Mouse (Mus musculus): ENCODE data around the gene Plekhn1. TPM values are rescaled to one million over a fixed set of nuclear protein-coding genes. Genes with fewer than 3 reads are reported as not detected.

Plekhn1 gene
- total and polyA plus RNA-seq, 3 experiments, result 11.8 to 20.0 TPM; not detected in 1

DNA sequence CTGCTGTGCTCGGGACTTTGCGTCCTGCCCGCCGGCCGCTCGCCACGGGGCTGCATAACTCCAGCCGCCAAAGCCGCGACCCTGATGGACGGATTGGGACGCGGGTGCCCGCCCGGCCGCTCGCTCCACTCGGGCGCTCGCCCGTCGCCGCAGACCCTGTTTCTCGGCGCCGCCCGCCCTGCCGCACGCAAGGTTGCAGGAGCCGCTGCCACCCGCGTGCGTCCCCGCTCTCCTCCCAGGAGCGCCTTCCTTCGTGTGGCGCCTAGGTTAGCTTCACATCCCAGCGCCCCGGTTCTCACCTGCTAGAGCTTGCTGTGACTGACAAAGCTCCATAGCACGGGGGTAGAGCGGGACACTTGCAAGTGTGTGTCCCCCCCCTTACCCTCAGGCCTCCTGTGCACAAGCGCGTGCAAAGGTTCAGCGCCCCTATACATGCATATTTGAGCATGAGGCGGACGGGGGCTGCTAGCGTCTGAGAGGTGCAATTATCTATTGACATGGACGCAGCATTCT is at the start of gene Plekhn1 (continued):
- TF ChIP-seq GATA1 (IDR thresholded peaks at IDR 0.05; ENCODE audit: low read depth, low read length) (no peak), KAT2A (conservative IDR thresholded peaks at IDR 0.05; ENCODE audit: low read depth, low read length) (no peak), E2F4 (IDR thresholded peaks at IDR 0.05; ENCODE audit: borderline replicate concordance, low read depth, low read length) (no peak)

DNA sequence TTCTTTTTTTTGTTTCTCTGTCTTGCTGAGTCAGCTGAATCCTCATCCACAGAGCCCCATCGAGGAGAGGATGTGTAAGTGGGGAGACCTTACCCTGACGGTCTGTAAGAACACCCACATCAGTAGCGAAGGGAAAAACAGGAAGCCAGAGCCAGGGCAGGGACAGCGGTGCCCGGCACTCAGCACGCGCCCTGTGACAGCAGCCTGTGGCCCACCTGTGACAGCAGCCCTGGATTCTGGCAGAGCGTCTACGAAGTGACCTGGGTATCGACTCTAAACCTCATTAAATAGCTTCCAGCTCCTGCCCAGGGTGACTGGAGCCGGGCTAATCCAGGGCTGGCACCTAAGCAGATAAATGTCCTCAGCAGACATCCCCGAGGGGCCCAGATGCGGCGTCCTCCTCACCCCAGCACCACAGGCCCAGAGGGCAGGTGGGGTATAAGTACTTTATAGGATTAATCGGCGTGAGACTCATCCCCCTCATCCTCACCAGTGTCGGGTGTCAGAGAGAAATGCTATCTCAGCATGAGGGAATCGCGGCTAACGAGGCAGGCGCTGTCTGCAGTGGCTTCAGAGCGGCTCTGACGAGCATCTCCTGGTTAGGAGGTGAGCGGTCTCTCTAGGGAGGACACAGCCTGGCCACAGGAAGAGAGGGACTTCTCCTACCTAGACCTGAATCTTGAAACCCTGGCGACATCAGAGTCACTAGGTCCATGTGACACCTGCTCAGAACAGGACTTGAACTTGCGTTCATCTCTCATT is 20.6 kb upstream of the Plekhn1 start, which contains the start of gene Samd11:
TSS of gene Samd11 (minus strand) at position 580 of the 762 bp plus-strand sequence.
- Histone ChIP-seq H3K27me3 (ENCODE audit: control insufficient read depth in 1 of 2, insufficient read depth in 2 of 2, low read length in 2 of 2) (no peaks in the 10 kb centered on the region), H3K27ac (ENCODE audit: control insufficient read depth, low read depth, low read length) (peak within 1 kb of the TSS; percentile 71; the same call in 1 of the 2 replicates), H3K36me3 (ENCODE audit: control insufficient read depth in 1 of 2, insufficient read depth in 2 of 2, low read length in 2 of 2) (peaks cover 0 to 4% of the 10 kb centered on the region in 2 experiments; a peak in 1 of 4 replicates), H3K4me1 (ENCODE audit: control insufficient read depth in 1 of 2, insufficient read depth in 2 of 2, low read length in 2 of 2) (peaks cover 3 to 18% of the 10 kb centered on the region in 2 experiments; a peak in 3 of 4 replicates), H3K4me3 (ENCODE audit: control insufficient read depth in 1 of 2, insufficient read depth in 1 of 2, low read depth in 2 of 2, low read length in 2 of 2) (peak within 1 kb of the TSS; percentile 31 to 33; a peak in 3 of 4 replicates), H3K9me3 (replicated peaks; ENCODE audit: insufficient read depth, low read length) (no peaks in the 10 kb centered on the region), H3K79me2 (ENCODE audit: control insufficient read depth, insufficient read depth, low read length, poor library complexity) (no peaks in the 10 kb centered on the region), H3K9ac (ENCODE audit: control insufficient read depth, low read depth, low read length, poor library complexity, severe bottlenecking) (peak within 1 kb of the TSS; percentile 62)
- TF ChIP-seq ZMIZ1 (IDR thresholded peaks at IDR 0.05; ENCODE audit: low read depth, low read length) (no peak), USF1 (IDR thresholded peaks at IDR 0.05; ENCODE audit: low read depth, low read length) (no peak), SIN3A (IDR thresholded peaks at IDR 0.05; ENCODE audit: low read length) (0 out of 2 replicates have a peak, but pooled peaks have one; percentile 5), RCOR1 (IDR thresholded peaks at IDR 0.05; ENCODE audit: low read depth, low read length) (no peak), POLR2AphosphoS5 (IDR thresholded peaks at IDR 0.05; ENCODE audit: borderline replicate concordance, low read depth, low read length) (no peak), MAX (IDR thresholded peaks at IDR 0.05; ENCODE audit: low read length) (no peak), ZKSCAN1 (IDR thresholded peaks at IDR 0.05; ENCODE audit: low read depth, low read length) (no peak), NELFE (IDR thresholded peaks at IDR 0.05; ENCODE audit: low read depth, low read length) (no peak), ZNF384 (IDR thresholded peaks at IDR 0.05; ENCODE audit: low read depth, low read length) (no peak), MAFK (IDR thresholded peaks at IDR 0.05; ENCODE audit: borderline replicate concordance, low read depth, low read length) (peak; percentile 87; the same call in 1 of the 2 replicates), TBP (IDR thresholded peaks at IDR 0.05; ENCODE audit: low read depth, low read length) (no peak)
- DNase-seq (ENCODE audit: low read depth, low spot score), result peak; percentile 39

DNA sequence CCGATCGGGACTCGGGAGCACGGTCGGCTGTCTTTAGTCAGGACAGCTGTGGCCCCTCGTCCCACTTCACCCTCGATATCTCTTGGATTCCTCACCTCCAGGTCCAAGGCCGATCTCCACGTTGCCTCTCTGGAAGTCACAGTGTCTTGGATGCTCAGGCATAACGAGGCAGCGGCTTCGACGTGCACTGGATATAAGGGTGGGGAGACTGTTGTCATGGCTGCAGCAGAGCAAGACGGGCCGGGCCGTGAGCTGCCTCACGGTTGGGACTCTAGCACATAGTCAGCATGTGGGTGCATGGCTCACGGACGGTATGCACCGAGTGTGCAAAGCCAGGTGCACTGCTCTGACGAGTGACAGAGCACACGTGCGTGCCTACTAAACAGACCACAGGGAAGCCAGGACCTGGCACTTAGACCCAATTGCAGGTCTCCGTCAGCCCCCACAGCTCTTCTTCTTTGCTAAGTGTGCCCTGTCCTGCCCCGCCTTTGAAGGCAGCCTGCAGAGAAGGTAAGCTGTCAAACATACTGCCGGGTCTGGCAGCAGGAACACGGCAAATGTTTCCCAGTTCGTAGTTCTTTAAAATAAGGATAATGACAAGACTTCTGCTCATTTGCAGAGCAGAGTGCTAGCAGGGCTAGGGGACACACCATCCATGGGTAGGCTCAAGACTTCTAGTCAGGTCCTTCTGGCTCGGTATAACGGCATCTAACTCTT is 19.9 kb upstream of the Plekhn1 start:
- Histone ChIP-seq H3K4me1 (ENCODE audit: control insufficient read depth in 1 of 2, insufficient read depth in 2 of 2, low read length in 2 of 2) (peaks cover 3 to 20% of the 10 kb centered on the region in 2 experiments; a peak in 3 of 4 replicates), H3K9me3 (replicated peaks; ENCODE audit: insufficient read depth, low read length) (no peaks in the 10 kb centered on the region), H3K27ac (ENCODE audit: control insufficient read depth, low read depth, low read length) (peak overlapping the region; percentile 71), H3K79me2 (ENCODE audit: control insufficient read depth, insufficient read depth, low read length, poor library complexity) (no peaks in the 10 kb centered on the region), H3K4me3 (ENCODE audit: control insufficient read depth in 1 of 2, insufficient read depth in 1 of 2, low read depth in 2 of 2, low read length in 2 of 2) (peak overlapping the region; percentile 31 to 33), H3K36me3 (ENCODE audit: control insufficient read depth in 1 of 2, insufficient read depth in 2 of 2, low read length in 2 of 2) (peaks cover 0 to 4% of the 10 kb centered on the region in 2 experiments; a peak in 1 of 4 replicates), H3K9ac (ENCODE audit: control insufficient read depth, low read depth, low read length, poor library complexity, severe bottlenecking) (peak overlapping the region; percentile 62), H3K27me3 (ENCODE audit: control insufficient read depth in 1 of 2, insufficient read depth in 2 of 2, low read length in 2 of 2) (no peaks in the 10 kb centered on the region)
- peak; percentile 54 for DNase-seq (ENCODE audit: low read depth, low spot score)
- TF ChIP-seq MAFK (IDR thresholded peaks at IDR 0.05; ENCODE audit: borderline replicate concordance, low read depth, low read length) (no peak; the same call in 1 of the 2 replicates), MEF2A (IDR thresholded peaks at IDR 0.05; ENCODE audit: extremely low read depth, insufficient replicate concordance, low read depth, low read length, poor library complexity, severe bottlenecking) (no peak), ETS1 (IDR thresholded peaks at IDR 0.05; ENCODE audit: low read depth, low read length) (no peak), GATA1 (IDR thresholded peaks at IDR 0.05; ENCODE audit: low read depth, low read length) (no peak), MXI1 (IDR thresholded peaks at IDR 0.05; ENCODE audit: low read depth, low read length) (0 out of 2 replicates have a peak, but pooled peaks have one; percentile 28), HCFC1 (IDR thresholded peaks at IDR 0.05; ENCODE audit: low read depth, low read length) (no peak), CTCF (IDR thresholded peaks at IDR 0.05 in 2 of 3, conservative IDR thresholded peaks at IDR 0.05 in 1 of 3; ENCODE audit: control insufficient read depth in 1 of 3, insufficient read depth in 1 of 3, low read depth in 2 of 3, low read length in 3 of 3, poor library complexity in 1 of 3, severe bottlenecking in 1 of 3) (no peak), USF2 (IDR thresholded peaks at IDR 0.05; ENCODE audit: borderline replicate concordance in 1 of 2, insufficient read depth in 1 of 2, low read depth in 1 of 2, low read length in 2 of 2) (no peak), SIN3A (IDR thresholded peaks at IDR 0.05; ENCODE audit: low read length) (peak; percentile 51; the same call in 1 of the 2 replicates)

Measured in MEL (cell line).